Mouse (Mus musculus) subcutaneous adipose tissue, adult 2 months (tissue): Measurements from ENCODE around the gene Copg1. TPM values are rescaled to one million over a fixed set of nuclear protein-coding genes. Genes with fewer than 3 reads are reported as not detected.

ENCODE experiments used
- polyA plus RNA-seq: library from polyadenylated mRNA; depleted of rRNA; stranded (reverse); fragments of >200 nt; gene quantifications from 2 replicates; pipeline ENCODE4 v1.2.3, GENCODE M21; 2012; ENCODE audit warnings: low replicate concordance; rRNA removed

The Copg1 gene
- polyA plus RNA-seq, result 51.5 and 110 TPM in 2 replicates

DNA sequence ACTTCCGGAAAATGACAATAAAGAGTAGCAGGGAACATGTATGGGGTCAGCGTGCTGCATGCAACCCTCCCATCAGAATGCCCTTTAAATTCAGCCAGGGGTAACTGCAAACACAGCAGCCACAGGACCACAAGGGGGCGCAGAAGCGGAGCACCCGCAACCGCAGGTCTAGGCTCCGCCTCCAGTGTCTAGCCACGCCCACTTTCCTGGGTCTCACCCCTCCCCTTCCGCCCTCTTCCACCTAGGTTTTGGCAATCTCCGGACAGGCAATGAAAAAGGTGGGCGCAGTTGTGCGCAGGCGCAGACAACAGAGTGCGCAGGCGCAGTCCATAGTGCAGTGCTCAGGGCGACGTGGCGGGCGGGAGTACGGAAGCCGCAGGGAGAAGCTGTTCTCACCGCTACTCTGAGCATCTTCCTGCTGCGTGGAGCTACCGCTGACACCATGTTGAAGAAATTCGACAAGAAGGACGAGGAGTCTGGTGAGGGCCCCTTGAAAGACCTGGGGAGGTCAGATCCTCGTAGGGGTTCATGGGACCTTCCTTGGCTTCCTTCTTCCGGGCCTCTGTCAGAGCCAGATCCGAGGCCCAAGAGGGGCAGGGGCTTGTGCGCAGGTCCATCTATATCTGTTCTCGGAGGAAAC lies at the start of gene Copg1:
TSS of gene Copg1 (plus strand) at position 221 of the 640 bp plus-strand sequence.

DNA sequence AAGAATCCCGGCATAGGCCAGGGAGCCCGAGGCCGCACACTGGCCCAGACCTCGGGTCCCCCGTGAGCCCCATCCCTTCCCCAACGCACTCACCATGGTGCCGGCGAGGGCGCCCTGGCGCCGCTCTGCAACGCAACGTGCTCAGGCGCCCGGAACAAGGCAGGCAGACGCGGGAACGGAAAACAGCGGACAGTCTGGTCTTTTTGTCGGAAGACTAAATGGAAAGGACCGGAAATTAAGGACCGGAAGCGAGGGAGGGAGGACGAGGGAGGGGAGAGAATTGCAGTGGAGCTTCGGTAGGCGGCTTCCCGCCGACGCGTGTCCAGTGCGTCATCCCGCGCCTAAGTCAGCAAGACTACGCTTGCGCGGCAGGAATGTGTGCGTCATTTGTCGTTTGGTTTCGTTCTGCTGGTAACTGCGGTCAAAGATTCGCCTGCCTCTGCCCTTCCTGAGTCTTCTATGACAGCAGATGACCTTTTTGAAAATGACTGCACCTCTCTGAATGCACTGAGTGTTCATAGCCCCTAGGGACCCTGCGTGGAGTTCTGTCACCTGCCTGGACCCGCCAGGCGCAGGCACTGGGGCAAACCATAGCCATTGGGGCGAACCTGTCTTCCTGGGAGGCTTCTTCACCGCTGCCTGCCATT lies 48.9 kb upstream of the Copg1 start, which contains the start of gene Isy1:
TSS of gene Isy1 (minus strand) at position 248 of the 647 bp plus-strand sequence.

DNA sequence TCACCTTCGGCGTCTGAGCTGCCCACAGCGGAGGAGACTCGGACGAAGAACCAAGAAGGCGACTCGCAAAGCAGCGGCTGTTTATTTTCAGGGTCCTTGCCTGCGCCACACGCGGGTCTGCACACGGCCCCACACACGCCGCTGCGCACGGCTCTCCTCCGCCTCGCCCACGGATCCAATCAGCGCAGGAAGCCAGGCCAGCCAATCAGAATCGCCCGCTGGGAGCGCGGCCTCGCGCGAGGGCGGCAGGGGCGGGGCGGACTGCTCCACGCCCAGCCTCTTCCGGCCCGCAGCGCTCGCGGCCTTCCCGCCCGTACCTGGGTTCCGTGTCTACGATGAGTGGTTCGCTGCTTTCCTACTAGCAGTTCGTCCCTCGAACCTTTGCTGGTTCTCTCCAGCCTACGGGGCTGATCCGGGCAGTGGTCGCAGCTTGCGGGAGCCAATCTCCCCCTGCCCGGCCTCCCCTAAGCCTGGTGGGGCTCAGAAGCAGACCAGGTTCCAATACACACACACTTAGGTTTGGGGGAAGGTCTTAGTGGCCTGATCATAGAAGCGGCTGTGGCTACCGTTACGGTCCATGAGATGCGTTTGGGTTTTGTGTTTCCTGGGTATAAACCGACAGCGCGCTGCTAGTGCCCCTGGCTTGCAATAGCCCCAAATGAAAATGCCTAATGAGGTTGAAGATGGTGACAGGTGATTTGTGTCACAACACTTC lies 36.6 kb upstream of the Copg1 start, which contains the start of gene Cnbp:
TSS of gene Cnbp (minus strand) at position 207 of the 715 bp plus-strand sequence.

DNA sequence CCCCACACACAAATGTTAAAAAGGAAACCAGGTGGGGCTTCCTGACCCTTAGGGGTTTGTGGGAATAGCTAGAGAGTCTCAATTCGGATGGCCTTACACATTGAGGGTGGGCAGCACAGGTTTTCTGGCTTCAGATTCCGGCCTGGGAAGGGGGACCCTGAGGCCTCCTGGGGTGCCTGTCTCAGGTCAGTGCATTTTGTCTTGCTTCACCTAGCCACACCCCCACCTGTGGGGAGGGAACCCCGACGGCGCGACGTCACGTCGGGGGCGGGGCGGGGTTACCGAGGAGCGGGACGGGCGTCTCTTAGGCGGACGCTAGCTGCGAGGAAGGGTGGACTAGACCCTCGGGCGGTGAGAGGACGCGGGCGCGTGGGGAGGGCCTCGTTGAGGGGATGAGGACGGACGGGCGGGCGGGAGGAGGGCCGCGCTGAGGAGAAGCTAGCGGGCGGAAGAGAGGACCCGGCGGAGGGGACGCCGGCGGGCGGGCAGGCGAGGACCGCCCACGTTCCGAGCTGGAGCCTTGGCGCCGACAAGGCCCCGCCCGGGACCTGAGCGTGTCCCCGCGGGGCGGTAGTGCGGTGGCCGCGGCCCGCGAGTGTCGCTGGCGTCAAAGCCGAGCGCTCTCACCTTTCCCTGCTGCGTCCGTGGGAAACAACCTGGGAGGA lies 26.2 kb downstream of the Copg1 start, which contains the start of gene Hmces:
TSS of gene Hmces (plus strand) at position 275 of the 665 bp plus-strand sequence.

Other genes with a start within 250 kb of the Copg1 start
- gene Aplf, start 215.6 kb upstream of the Copg1 start, polyA plus RNA-seq, result 4.2 and 8.2 TPM in 2 replicates
- gene Efcc1, start 156.9 kb upstream of the Copg1 start, polyA plus RNA-seq, result 4.4 and 10.0 TPM in 2 replicates
- gene Gp9, start 109.7 kb upstream of the Copg1 start, polyA plus RNA-seq, result 0.24 and 0.37 TPM in 2 replicates
- gene Rab43, start 75.7 kb upstream of the Copg1 start, polyA plus RNA-seq, result 32.2 and 82.0 TPM in 2 replicates
- gene Gm45140, start 52.0 kb upstream of the Copg1 start, polyA plus RNA-seq, result 0.96 TPM in 2 replicates
- 19.5 and 37.6 TPM in 2 replicates for gene Isy1, start 49.0 kb upstream of the Copg1 start, polyA plus RNA-seq
- gene Cnbp, start 36.7 kb upstream of the Copg1 start, polyA plus RNA-seq, result 283 and 361 TPM in 2 replicates
- gene Hmces, start 26.1 kb downstream of the Copg1 start, polyA plus RNA-seq, result 24.3 and 32.6 TPM in 2 replicates
- 10.7 and 20.5 TPM in 2 replicates for gene H1fx, start 93.8 kb downstream of the Copg1 start, polyA plus RNA-seq
- gene Rab7, start 157.5 kb downstream of the Copg1 start, polyA plus RNA-seq, result 266 and 279 TPM in 2 replicates
- 97.4 and 252 TPM in 2 replicates for gene Rpn1, start 196.7 kb downstream of the Copg1 start, polyA plus RNA-seq